Mouse (Mus musculus): ENCODE data around the gene Sipa1l3.

Gene Sipa1l3

DNA sequence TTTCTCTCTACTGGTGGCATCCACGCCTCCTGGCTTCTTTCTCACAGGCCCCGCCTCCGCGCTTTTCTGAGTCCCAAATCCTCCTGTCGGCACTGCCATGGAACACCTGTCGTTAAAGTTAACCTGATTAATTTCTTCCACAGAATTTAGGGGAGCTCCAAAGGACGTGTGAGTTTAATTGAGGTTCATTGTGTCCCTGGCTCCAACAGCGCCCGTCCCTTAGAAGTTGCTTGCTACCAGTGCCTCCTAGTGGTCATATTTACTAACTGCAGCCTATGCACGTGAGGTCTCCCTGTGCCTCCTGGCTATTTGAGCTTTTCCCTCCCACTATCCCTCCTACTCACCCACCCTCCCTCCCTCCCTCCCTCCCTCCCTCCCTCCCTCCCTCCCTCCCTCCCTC is 221.4 kb downstream of the Sipa1l3 start:
- no peak for DNase-seq

DNA sequence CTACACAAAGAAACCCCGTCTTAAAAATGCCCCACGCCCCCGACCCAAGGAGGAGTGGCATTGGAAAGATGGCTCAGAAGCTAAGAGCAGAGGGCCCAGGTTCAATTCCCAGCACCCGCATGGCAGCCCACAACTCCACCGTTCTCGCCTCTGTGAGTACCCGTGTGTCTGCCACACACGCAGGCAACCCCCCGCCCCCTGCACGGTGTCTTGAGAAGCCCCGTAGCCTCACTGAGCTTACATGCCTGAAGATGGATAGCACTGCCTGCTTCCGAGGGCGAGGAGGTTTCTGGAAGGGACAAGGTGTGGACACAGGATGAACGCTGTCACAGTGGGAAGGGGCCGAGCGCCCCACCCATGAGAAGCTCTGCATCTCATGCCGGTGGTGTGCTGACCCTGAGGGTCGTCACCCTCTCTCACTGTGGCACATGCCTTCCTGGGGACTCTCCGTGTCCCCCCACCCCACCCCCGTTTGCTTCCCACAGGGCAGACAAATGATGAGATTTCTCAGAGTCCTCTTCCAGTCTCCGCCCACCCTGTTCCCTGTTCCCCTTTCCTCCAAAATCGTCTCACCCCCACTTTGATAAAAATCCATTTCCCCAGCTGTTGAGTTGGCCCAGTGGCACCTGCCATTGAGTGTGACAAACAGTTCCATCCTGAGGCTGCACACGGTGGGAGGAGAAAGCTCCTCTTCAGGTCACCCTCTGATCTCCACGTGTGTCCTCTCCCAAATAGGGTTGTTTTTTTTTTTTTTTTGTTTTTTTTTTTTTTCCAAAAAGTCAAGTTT is 222.4 kb downstream of the Sipa1l3 start:
- DNase-seq = no peak

DNA sequence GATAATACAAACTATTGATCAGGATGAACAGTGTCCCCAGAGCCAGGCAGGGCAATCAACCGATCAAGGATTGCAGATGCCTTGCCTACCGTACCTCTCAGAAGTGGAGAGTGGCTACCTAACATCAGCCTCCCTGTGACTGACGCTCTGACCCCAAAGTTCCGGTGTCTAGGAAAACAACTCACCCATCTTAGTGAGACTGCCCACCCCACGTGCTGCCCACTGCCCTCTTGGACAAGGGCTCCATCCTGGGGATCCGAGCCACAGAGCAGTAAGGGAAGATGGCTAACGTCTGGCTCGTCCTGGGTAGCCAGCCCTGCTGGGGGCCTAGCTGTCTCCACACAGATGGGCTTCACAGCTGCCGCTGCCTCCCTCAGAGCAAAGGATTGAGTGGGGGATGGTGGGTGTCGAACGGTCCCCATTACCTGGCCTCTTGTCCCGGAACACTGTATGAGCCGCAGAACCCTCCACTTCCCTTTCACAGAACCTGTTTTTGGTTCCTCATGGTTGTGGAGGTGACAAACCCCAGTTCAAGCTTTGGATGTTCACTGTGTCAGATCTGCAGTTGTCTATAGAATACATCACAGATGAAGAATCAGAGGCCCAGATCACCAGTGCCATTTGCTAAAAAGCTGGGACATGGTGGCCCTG is 224.2 kb downstream of the Sipa1l3 start:
- no peak for DNase-seq

DNA sequence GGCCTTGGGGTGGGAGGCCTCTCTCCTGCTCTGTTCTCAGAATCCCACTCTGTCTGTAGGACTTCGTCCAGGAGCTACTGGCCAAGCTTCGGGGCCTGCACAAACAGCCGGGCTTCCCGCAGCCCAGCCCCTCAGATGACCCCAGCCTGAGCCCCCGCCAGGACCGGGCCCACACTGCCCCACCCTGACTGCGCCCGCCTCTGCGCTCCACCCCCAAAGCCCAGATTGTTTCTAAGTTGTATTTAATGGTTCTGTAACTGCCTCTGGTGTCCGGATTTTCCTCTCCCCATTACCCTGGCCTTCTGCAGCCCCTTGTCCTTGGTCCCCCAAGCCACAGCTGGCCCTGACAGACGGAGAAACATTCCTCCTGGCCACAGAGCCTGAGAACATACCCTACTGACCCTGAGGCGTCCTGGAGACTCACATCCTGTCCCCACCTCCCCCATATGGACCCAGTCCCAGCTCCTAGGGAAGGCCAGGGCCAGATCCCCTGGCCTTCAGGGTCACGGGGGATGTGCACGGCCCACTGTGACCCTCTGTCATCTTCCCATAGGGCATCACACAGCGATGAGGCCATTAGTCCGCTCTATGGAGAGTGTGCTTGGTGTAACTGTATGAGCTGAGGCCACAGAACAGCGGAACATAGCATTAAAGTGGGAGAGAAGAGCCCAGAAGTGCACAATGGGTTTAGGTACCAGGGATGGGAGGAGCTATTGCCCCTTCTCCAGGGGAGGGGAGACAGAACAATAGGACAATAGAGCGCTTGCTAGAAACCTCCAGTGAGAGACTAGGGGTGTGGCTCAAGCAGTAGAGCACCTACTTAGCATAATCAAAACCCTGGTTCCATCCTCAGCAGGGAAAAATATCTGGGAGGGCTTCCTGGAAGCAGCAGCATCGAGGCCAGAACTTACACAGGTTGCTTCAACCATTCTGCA is 225.0 kb downstream of the Sipa1l3 start:
- no peak for DNase-seq

DNA sequence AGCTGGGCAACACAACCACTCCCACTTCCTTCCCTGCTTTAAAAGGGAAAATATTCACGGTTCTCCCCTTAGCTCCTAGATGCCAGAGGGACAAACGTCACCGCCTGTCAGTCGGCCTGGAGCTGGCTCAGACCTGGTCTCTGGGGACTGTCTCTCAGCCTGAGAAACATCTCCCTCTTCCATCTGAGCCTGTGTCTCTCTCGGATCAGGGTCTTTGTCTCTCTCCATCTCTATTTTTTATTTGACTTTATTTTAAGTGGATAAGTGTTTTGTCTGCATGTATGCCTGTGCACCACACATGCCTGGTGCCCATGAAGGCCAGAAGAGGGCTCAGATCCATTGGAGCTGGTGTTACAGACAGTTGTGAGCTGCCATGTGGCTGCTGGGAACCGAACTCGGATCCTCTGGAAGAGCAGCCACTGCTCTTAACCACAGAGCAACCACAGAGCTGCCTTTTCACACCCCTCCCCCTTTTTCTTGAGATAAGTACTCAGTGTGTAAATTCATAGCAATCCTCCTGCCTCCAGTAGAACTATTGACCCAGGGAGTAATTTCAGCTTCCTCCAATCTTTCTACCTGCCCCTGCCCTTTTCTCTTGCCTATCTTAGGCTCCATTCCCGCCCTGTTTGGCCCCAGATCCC is 225.9 kb downstream of the Sipa1l3 start:
- no peak for DNase-seq

DNA sequence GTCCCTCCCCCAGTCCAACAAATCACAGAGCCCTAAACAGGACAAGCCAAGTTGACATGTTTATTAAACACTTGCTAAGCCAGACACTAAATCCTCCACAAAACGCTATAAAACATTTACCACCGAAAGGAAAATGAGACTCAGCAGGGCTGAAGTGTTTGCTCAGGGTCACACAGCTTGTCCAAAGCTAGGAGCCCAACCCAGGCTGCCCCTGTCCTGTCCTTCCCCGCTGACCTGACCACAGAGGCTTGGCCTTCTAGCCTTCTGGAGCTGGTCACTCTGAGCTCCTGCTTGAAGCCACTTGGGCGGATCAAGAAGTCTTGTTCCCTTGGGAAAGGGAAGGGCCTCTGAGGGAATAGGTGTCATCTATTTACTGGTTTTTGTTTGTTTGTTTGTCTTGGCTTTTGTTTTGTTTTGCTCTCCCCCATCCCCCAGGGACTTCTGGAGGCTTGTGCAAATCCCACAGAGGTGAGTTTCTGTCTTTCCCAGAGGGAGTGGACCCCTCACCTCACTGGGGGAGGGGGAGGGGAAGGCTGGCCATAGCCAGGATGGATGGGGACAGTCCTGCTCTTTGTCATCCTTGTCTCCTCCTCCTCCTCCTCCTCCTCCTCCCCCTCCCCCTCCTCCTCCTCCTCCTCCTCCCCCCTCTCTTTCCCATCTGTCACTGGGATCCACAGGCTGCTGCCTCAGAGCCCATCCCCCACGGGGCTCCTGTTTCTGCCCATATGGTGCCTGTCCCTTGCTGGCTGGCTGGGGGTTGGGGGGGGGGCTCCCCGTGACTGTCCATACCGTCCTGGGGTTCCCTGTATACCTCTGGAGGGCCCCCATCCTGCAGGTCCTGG is 226.6 kb downstream of the Sipa1l3 start:
- DNase-seq = no peak

DNA sequence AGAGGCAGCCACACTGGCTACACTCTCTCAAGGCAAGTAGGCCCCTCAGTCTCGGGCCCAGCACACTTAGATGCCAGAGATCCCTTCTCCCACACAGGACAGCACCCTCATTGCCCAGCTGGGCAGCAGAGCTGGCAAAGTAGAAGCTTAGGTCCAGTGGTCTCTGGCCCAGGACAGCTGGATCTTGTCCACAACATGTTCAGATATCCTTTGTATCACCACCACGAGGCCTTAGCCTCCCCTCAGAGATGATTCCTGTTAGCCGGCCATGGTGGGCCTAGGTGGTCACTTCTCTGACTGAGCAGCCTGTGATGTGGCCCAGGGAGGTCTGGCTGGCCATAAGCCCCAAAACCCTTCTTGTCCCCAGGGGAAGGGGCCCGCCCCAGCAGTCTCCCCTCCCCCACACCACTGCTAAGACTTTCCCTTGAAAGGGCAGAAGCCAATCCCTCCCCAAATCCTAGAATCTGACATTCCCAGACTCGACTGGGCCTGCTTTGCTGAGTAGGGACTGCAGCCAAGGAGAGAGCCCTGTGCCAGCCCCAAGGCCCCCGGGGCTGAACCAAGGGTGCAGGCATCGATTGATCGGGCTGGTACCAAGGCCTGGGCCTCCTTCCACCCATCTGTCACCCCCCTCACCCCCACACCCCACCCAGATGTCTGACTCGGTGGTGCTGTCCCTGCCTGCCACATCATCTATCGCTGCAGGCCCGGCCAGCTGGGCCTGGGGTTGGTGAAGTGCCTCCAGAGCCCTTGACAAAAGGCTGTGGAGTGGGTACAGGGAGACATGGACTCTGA is 227.6 kb downstream of the Sipa1l3 start:
- no peak for DNase-seq

DNA sequence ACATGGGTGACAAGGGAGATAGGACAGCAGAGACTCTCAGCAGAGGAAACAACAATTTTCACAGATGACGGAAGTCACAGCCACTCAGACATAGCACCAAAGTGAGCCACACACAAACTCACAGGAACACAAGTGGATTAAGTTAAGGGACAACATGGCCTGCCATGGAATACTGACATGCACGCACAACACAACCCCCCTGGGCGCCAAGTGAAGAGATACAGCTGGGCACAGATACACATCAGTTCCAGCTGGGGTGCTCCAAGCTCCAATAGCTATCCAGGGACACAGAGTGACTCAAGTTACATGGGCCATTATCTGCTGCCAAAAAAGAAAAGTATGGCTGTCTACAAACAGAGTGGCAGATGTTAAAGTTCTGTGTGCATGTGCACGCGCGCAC is 228.6 kb downstream of the Sipa1l3 start:
- no peak for DNase-seq

DNA sequence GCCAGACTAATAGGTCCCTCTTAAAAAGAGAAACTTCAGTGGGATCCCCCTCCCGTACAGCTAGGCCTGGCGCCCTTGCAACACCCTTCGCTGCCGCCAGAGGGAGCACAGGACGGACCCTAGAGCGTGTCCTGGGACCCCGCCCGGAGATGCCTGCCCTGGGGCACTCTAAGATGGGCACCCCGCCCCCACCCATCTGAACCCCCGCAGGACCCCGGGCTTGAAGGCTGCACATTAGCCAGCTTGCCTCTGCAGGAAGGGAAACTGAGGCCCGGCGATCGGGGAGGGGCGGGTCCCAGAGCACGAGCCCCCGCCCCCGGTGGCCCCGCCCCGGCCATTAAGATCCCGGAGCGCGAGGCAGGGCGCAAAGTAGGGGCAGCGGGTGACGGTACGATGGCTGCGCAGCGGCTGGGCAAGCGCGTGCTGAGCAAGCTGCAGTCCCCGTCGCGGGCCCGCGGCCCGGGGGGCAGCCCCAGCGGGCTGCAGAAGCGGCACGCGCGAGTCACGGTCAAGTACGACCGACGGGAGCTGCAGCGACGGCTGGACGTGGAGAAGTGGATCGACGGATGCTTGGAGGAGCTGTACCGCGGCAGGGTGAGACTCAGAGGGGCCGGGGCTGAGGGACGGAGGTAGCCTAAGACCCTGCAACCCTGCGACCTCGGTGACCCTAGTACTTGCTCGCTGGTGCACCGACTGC is 229.4 kb downstream of the Sipa1l3 start, which contains the start of gene Ppp1r14a:
Ppp1r14a (plus strand) TSS at position 367 of the 697 bp plus-strand sequence.
- peak; percentile 66 for DNase-seq

DNA sequence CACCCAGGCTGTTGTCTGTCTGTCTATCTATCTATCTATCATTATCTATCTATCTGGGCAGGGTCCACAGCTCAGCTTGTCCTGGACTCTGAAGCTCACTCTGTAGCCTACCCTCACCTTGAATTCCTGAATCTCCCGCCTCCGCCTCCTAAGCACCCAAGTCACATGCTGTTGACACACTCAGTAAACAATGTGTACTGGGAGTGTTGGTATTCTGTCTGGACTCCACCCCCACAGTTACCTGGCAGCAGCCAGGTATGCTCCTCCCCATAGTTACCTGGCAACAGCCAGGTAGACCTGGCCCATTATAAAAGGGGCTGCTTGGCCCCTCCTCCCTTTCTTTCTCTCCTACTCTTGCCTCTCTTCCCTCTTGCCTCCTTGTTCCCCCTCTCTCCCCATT is 230.4 kb downstream of the Sipa1l3 start:
- no peak for DNase-seq

DNA sequence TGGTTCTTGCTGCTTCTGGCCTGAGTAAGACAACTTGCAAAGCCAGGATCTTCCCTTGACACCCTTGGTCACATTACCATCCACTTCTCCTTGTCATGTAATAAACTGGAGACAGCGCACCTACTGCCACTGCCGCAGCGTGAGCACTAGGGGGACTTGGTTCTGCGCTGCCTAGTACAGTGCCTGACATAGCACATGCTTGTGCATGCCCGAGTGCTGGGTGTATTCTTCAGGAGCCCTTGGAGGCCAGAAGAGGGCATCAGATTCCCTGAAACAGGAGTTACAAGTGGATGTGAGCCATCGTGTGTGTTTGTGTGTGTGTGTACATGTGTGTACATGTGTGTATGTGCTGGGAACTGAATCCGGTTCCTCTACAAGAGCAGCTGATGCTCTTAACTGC is 231.0 kb downstream of the Sipa1l3 start:
- DNase-seq = no peak

DNA sequence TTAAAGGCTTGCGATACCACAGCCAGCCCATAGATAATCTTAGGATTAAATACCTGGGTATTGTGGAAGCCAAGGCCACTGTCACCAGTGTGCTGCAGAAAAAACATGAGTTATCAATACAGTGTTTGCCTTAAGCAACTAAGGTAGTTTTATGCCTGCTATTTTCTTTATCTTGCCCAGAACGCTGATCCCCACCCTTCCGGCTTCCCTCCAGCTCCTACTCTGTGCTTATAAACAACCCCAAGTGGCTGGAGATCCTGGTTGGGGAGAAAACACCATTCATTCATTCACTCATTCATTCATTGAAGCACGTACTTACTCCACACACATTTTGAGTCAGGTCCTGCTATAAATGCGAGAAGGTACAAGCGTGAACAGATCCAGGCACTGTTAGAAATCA is 233.9 kb downstream of the Sipa1l3 start:
- no peak for DNase-seq

DNA sequence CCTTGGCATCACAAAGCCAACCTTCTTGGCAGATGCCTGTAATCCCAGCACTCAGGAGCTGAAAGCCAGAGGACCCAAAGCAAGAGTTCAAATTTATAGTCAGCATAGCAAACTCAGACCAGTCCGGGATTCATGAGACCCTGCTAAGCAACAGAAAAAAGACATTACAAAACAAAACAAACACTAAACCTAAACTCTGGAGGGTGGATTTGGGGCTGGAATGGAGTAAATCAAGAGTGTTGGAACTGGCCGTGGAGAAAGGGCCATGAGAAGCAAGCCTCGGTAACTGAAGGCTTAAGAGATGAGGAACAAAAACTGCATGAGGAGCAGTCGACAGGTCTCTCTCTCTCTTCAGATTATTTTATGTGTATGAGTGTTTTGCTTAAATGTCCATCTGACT is 234.6 kb downstream of the Sipa1l3 start:
- no peak for DNase-seq

DNA sequence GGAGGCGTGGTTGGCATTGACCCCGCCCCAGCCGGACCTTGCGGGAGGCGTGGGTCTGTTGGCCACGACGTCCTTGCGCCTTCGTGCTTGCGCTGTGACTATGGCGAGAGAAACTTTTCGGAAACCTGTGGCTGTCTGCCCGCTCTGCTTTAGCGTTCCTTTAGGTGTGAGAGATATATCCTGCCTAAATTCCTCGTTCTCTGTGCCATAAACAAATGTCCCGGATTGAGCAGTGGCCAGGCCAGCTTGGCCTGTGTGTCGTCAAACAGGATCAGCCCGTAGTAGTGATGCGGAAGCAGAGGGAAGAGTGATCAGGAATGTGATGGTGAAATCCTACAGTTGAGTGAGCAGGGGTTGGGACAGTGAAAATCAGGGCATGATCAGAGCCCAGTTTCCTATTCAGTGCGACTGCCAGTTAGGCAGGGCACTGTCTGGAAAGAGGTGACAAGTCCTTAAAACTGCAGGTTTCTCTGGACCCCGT is 236.3 kb downstream of the Sipa1l3 start:
- no peak for DNase-seq

DNA sequence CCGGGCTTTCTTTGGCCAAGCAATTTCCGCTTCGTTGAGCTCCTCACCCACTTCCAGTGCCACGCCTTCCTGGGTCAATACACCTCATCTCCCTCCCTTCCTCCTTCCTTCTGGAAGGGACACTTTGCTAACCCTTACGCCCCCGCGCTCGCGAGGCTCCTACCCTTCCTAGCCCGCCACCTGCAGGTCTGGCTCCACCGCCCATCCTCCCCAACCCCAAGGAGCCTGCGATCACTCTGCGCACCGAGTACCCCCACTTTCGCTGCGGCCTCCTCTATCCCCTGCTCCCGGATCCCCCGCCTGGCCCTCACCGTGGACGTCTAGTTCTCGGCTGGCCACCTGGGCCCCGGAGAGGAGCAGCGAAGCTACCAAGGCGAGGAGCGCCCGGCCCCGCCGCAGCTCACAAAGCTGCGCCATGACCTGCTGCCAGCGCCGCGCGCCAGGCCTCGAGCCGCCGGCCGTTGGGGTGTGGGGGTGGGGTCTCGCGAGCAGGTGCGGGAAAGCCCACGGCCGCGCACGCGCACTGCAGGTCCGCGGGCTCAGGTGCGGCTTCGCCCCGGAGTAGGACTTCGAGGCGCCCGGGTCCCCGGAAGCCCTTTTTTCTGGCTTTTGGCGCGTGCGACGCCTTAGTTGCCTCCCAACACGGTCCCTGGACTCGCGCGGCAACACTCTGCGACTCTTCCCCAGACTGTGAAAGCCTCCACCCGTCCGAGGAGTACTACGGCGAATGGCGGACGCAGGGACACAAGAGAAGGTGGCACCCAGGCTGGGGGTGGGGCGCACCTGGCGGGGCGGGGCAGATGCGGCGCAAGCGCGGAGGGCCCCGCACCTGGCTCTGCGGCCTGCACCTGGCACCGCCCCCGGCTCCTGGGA is 237.0 kb downstream of the Sipa1l3 start, which contains the start of gene Spint2:
Spint2 (minus strand) TSS at position 712 of the 873 bp plus-strand sequence.
- no peak for DNase-seq

DNA sequence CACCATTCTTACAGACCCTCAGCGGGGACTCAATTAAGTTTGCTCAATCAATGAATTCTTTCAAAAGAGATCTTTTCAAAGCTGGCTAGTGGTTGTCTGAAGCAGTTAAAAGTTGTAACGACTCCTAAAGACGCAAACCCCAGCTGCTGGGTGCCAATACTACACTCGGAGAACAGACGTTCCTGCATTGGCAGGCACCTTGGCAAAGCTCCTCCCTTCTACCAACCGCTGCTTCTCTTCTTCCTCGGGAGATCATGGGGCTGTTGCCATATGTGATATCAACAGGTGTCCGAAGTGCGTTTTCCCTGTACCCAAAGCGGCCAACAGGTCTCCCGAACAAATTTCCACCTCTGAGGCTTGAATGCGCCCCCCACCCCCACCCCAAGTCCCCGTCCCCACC is 237.6 kb downstream of the Sipa1l3 start:
- no peak for DNase-seq

DNA sequence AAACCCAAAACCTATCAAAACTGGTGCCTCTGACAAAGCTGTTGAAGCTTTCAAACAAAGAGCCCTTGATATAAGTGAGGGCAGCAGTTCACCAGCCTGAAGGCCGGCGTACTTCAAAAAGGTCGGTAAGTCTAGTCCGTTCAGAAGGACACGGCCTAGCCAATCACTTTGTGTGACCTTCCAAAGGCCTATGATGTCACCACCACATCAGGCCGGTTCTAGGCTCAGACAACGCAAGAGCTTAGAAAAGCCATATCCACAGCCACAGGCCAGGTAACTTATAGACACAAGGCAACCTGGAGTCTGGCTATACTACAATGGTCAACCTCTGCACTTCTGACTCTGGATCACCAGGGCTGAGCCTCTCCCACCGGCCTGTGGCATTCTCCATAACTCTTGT is 238.5 kb downstream of the Sipa1l3 start:
- DNase-seq = no peak

DNA sequence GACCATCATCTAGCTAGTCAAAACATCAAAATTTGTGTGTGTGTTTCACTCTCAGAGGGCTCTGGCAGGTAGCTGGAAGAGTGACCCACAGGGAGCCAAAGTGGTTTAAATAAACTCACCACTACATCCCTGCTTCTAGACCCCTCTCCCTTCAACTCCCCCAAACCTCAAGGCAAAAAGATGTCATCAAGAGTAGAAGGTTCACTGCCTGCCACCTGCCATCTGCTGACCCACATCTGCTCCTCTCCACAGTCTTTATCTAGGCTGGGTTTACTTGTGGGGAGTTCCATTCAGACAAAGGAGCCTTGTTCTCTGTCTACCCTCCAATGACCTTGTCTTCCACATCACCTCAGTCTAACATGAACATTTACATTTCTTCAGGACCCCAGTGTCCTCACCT is 239.2 kb downstream of the Sipa1l3 start:
- DNase-seq = no peak

DNA sequence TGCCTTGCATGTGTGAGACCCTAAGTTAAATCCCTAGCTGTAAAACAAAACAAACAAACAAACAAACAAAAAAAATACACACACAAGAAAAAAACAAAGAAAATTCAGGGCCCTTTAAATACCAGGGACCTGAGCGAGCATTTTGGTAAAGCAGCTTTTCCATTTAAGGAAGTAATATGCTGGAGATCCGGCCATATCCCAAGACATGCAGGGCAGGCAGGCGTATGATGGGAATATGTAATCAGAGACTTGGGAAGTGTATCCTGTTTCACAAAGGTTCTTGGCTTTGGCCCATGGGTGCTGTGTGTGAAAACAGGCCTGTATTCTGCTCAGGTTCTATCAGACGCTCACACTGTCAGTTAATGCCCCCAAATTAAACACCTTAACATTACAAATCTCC is 240.9 kb downstream of the Sipa1l3 start:
- DNase-seq = no peak
